Mouse (Mus musculus) heart, adult 8-10 months (tissue): ENCODE data around the gene Ms4a12. TPM values are rescaled to one million over a fixed set of nuclear protein-coding genes. Genes with fewer than 3 reads are reported as not detected.

ENCODE experiments used
- total RNA-seq, 4 experiments: library from RNA; stranded (reverse); gene quantifications; 2 replicates each; pipeline ENCODE4 v1.2.4; 2022

Gene Ms4a12
- total RNA-seq, 4 experiments from 2014 or later = not detected

Other genes with a start within 250 kb of the Ms4a12 start
- gene Ms4a15, start 239.2 kb downstream of the Ms4a12 start, total RNA-seq = not detected
- gene Ms4a18, start 214.4 kb downstream of the Ms4a12 start, total RNA-seq = not detected
- gene Ms4a8a, start 151.3 kb downstream of the Ms4a12 start, total RNA-seq = 1 to 10 TPM in 3 of 4 experiments, under 1 TPM in 1; 0.82 to 4.2 (median 1.4) TPM
- gene 1700017D01Rik, start 101.6 kb downstream of the Ms4a12 start, total RNA-seq = not detected
- gene 1700025F22Rik, start 67.1 kb downstream of the Ms4a12 start, total RNA-seq = not detected
- not detected for gene Ms4a13, start 35.7 kb downstream of the Ms4a12 start, total RNA-seq
- gene Ms4a1, start 33.8 kb upstream of the Ms4a12 start, total RNA-seq = under 1 TPM; 0.33 to 0.78 (median 0.34) TPM
- not detected for gene Ms4a5, start 51.4 kb upstream of the Ms4a12 start, total RNA-seq
- under 1 TPM in 3 of 4 experiments, not detected in 1; 0.12 to 0.20 (median 0.13) TPM for gene Ms4a14, start 82.0 kb upstream of the Ms4a12 start, total RNA-seq
- 1 to 10 TPM in 2 of 4 experiments, under 1 TPM in 2; 0.59 to 1.9 (median 1.2) TPM for gene Ms4a7, start 103.7 kb upstream of the Ms4a12 start, total RNA-seq
- 1 to 10 TPM; 1.5 to 5.5 (median 2.8) TPM for gene Ms4a4a, start 143.1 kb upstream of the Ms4a12 start, total RNA-seq
- under 1 TPM in 1 of 4 experiments, not detected in 3; 0.34 TPM for gene Ms4a4c, start 172.3 kb upstream of the Ms4a12 start, total RNA-seq
- gene Ms4a4b, start 211.1 kb upstream of the Ms4a12 start, total RNA-seq = under 1 TPM; 0.19 to 0.79 (median 0.37) TPM
- gene Ms4a6c, start 236.9 kb upstream of the Ms4a12 start, total RNA-seq = 1 to 10 TPM; 3.7 to 4.7 (median 4.1) TPM